Mouse (Mus musculus): Measurements from ENCODE around the gene Tgm3.

Gene Tgm3

DNA sequence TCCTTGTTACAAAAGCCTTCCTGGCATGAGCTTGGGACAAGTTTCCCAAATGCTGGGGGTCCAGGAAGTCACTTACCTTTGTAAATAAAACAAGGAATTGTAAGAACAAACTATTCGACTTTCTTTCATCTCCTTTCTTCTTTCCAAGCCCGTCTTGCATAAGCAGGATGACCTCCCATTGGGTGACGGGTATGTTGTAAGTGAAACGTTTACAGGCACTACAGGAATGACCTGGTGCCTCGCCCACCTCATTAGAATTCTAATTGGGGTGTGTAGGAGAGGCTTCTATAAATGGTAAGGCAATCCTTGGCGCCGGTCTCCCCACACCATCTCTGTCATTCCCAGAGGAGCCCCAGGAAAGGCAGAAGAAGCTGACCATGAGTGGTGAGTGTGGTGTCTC is at the start of gene Tgm3:
TSS of gene Tgm3 (plus strand) at position 324 of the 400 bp plus-strand sequence.
- DNase-seq (ENCODE audit: low read depth): no peak

DNA sequence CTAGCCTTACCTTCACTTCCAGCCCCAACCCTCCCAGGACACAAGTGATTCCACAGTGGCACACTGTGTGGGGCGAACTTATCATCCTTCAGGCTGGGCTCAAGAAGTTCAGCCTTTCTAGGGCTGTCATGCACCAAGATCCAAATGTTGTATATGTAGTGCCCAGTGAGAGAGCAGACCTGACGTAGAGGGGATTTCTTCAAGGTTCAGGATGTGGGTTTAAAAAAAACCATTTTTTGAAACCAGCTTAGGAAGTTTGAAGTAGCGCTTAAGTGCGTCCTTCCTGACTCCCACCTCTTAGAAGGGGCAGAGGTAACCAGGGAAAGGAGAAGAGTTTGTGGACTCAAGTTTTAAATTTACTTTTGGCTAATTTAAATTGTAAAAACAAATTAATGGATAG is 31.5 kb upstream of the Tgm3 start:
- no peak for DNase-seq (ENCODE audit: low read depth)

DNA sequence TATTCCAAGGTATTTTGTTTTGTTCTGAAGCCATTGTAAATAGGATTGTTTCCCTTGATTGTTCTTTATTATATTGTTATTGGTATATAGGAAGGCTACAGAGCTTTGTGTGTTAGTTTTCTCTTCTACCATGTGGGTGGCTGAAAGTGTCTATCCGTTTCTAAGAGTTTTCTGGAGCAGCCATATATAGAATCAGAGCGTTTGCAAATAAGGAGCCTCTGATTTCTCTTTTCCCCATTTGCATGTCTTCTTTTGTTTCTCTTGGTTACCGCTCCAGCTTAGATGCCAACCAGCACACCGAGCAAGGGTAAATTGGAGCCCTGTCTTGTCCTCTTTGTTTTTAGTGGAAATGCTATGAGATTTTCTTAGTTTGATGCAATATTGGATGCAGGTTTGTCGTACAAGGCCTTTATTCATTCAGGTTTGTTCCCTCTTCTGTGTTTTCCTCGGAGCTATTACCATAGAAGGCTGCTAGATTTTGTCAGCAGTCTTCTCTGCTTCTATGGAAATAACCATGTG is 24.6 kb upstream of the Tgm3 start:
- no peak for DNase-seq (ENCODE audit: low read depth)

DNA sequence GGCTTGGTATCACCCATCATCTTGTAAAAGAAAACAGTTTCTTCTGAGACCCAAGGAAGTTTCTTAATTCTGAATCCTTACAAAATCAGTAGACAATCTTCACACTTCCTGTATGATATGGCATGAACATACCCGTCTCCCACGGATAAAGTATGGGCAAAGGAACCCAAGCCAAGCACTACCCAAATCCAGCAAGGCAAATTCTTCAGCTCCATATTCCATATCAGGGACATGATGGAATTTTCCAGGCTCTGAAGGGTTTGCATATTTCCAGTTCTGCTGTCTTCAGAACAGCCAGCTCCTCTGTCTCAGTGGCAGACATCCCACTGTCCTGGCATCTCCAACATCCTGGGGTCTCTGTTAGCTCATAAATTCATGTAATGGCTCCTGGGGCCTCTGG is 22.5 kb upstream of the Tgm3 start:
- DNase-seq (ENCODE audit: low read depth): no peak

DNA sequence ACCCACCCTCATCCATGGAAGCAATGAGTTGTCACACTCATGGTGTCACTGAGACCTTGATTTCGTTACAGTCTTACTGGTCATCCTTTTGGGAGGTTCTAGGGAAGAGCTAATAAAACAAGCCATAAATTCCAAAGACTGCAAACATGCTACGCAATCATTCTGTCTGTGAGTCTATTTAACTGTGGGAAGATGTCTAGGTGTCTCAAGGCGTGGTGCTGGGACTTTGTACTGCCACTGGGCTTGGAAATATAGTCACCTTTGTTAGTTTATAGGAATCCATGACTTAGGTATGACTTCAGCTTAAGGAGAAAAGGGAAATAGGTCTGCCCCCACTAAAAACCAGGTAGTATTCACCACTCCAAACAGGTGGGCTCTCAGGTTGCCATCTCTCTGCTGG is 17.7 kb upstream of the Tgm3 start:
- DNase-seq (ENCODE audit: low read depth): no peak

DNA sequence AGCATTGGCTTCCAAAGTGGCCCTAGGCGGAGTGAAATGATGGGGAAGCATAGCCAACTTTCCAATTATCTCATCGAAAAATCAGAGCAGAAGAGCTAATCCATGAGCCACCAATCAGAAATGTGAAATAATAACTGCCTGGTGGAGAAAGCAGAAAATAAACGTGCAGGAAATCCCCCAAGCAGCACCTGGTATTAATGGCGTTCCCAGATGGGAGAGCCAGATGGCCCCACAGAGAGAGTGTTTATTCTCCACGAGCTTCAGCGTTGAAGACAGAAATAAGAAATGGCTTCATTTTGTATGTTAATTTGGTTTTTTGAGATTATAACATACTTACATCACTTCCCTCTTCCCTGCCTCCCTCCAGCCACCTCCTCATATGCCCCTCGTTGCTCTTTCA is 13.7 kb upstream of the Tgm3 start:
- no peak for DNase-seq (ENCODE audit: low read depth)

DNA sequence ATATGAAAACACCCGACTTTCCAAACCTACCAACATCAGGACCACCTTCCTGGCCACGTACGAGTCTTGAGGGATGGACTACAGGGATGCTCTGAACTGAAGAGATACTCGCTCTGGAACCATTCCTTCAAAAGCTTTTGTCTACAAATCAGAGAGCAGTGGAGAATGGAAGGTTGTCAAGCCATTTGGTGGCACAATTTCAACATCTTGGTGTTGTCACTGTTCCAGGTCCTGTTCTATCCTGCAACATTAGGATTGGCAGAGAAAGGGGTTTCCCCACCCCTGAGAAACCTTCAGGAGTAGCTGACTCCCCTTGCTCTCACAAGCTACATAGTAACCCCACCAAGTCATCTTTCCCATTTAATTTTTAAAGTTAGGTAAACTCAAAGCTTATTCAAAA is 12.9 kb upstream of the Tgm3 start:
- DNase-seq (ENCODE audit: low read depth): no peak

DNA sequence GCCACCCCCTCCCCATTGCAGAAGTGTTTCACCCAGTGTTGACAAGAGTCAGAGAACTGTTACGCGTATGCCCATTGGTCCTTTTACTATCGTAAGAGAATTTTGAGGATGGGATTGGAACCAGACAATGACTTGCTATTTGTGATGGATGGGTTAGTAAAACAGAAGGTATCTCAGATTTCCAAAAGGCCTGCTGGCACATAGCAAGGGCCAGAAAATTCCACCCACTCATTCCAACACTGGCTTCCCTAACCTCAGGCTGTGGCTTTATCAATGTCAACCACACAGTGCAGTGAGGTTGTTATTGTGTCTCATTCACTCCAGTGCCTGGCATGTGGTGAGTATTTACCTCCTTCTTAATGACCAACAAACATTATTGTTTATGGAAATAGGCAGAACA is 11.5 kb upstream of the Tgm3 start:
- DNase-seq (ENCODE audit: low read depth): no peak

DNA sequence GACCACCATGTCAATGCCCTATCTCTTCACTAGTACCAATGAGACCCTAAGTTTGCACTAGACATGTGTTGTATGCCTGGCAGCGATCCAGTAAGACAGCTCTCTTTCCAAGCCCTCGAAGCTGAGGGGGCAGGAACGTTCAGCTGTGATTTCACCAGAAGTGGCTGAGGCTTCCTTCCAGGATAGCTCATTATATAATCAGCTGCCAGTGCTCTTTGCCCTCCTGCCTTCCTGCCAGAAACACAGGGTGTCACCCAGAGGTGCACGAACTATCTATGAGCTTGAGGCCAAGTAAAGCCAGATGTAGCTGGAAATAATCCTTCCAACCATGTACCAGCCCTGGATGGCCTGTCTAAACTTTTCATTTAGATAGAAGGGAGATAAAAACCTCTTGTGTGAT is 8.1 kb upstream of the Tgm3 start:
- DNase-seq (ENCODE audit: low read depth): no peak

DNA sequence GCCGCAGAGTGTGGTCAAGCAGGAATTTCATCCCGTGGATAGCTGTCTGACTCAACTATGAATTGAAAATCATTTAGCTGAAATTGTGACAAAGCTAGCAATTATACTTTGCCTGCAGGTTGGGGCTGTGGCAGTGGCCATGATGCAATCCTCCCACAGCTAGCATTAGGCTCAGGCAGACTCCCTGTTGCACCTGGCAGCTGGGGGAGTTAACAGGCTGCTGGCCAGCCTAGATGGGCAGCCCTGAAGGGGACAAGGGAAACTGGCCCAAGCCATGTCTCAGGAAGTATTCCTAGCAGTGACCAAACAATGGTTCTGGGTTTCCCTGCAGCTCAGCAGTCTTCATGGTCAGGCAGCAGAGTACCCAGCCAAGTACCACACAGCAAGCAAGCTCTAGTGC is 2.8 kb upstream of the Tgm3 start:
- DNase-seq (ENCODE audit: low read depth): no peak

DNA sequence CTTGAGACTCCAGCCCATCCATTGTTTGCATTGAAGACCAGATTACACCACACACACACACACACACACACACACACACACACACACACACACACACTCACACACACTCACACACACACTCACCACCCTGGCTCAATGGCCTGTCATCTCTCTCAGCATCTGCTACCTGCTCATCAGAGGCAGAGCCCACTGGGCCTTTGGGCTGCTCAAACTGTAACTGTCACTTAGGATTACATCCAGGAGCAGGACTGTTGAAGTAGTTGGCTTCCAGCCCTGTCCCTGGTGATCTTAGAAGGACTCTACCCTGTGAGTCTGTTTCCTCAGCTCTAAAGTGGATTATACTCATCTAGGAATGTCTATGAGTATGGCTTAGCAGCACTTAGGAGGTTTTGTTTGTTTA is 1.5 kb downstream of the Tgm3 start:
- DNase-seq (ENCODE audit: low read depth): no peak

DNA sequence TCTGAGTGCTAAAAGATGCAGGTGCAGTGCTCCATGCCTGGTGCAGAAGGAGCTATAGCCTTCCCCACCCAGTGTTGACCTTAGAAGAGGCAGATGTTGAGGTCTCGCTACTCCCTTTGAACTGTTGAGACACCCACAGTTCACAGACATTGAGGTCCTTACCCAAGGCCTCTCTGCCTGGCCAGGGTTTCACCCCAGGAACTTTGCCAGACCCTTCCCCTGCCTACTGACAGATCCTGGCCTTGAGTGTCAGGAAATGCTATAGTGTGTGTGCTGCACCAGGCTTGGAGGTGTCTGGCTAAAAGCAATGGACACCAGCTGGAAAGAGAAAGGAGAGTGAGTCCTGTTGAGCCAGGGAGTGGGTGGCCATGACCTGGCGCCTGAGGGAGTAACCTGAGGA is 3.0 kb downstream of the Tgm3 start:
- DNase-seq (ENCODE audit: low read depth): no peak

DNA sequence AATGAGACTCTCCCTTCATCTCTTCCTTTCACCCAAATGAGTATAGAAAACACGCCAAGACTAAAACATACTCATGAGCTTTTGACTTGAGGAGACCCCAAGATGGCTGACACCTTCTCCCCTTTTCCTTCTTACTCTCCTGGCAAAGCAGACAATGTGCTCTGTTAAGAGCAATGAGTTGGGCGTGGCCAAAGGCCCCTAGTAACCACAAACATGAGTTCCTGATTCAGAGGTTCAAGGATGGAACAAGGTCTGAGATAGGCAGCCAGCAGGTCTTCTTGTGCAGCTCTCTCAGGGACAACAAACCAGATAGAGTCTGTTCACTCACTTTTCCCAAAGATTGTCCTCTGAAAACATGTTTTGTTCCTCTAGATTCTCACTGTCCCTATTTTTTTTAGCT is 5.9 kb downstream of the Tgm3 start:
- DNase-seq (ENCODE audit: low read depth): no peak

DNA sequence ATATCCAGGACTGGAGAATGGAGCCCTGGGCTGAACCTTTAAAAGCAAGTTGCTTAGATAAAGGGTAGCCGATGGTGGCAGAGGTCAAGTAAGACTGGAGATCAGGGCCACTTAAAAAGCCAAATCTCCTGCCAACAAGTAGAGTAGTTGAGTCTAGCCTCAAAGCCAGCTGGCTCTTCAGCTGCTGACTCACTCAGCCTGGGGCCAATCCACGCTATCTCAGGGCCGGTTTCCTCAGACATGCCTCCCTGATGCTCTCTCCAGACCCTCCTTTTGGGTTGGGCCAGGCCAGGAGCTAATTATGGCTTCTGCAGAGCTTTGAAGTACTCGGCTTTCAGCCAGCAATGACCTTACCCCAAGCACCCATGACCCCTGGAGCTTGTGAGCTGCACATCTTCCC is 15.7 kb downstream of the Tgm3 start:
- no peak for DNase-seq (ENCODE audit: low read depth)

DNA sequence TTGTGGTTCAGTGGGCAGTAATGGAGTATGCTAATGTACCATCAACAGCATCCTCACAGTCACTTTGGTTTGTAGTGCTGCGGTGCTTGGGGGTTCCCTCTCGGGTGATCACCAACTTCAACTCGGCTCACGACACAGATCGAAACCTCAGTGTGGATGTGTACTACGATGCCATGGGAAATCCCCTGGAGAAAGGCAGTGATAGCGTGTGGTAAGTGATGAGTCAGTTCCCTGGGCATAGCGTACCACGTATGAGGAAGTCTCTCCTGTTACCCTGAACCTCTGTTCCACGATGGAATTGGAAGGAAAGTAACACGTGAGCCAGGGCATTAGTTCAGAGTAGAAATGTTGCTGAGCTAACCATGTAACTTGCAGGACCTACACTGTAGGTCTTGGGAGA is 17.7 kb downstream of the Tgm3 start:
- no peak for DNase-seq (ENCODE audit: low read depth)

DNA sequence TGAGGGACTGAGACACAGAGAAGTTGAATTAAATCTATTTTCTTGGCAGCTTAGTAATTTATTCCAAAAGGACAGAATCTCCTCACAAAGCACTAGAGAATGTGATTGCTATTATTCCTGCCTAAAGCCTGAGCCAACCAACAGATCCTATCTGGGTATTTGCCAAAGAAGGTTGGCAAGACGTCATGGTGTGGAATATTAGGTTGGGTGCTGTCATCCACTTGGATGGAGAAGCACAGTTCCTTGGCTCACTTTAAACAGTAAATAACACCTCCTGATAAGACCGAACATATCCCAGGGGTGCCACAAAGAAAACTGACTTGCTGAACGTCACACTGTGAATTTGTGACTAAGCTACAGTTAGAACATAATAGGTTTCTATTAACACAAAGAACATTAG is 20.5 kb downstream of the Tgm3 start:
- DNase-seq (ENCODE audit: low read depth): no peak

DNA sequence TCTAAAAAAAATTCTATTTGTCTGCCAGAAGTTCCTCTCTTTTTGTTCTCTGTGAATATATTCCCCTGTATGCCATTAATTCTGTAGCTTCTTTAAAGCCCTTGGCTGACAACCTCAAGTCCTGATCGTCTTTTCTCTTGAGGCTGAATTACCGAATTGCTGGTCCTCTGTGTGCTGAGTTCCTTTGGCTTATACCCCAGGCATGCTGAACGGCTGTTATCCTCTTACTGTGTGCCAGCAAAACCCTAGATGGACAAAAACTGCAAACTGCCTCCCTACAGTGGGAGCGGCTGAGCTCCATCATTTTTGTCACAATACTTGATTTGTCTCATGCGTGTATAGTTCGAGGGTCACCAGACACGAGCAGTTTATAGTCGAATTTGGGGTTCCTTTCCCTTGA is 24.7 kb downstream of the Tgm3 start:
- no peak for DNase-seq (ENCODE audit: low read depth)

DNA sequence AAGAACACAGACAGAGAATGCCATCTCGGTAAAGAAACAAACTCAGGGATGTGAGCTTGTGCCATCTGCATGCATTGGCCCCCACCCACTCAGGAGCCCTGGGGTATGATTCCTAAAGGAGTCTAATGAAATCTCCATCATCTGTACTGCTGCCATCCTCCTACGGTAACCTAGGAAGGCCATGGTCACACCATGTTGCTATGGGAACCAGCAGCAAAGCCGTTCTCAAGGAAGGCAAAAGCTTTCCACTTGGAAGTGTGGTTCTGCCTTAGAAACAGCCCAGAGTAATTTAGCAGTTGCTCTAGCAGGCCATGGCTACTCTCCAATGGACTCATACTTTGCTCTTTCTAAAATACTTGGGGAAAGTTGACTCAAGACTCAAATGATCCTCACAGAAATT is 26.8 kb downstream of the Tgm3 start:
- no peak for DNase-seq (ENCODE audit: low read depth)

DNA sequence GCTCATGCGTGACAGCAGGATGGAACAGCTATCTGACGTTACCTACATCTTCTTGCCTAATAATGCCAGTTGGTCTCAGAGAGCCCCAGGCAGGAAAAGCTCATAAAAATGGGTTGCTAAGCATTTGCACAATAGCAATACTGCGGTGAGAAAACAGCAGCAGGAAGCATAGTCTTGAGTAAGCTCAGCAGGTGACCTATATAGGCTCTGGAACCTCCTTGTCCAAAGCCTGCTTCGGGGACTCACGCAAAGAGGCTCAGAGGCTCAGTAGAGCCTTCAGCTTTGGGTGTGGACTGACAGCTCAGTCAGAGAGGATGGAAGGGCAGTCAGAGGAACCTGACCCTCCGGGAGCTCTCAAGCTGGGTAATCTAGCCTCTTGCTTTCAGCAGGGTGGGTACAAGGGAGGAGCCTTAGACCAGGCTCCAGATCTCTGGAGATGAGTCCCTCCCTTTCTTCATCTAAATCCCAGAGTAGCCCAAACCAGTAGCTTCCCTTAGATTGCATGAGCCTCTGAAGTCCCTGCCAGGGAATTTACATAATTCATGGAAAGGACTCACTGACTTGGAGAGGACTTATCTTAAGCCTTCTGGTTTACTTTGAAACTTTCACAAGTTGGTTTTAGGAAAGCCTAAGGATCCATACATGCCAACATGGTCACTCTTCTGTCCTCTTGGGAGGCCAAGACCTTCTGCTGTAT is 28.2 kb downstream of the Tgm3 start:
- no peak for DNase-seq (ENCODE audit: low read depth)

DNA sequence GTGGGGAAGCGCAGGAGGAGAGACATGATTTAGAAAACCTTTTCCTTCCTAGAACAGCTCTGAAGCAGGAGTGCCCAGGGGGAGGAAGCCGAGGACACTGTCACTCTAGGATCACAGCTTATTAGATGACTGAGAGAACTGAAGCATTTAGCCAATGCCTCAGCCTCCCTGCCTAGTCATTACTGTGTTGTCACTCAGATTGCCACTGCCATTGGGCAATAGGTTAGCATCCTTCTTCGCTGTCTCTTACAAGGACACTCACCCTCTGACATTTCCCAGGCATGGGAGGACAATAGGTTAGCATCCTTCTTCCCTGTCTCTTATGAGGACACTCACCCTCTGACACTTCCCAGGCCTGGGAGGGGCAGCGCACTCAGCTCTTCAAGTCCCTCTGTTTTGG is 31.7 kb downstream of the Tgm3 start:
- DNase-seq (ENCODE audit: low read depth): no peak

DNA sequence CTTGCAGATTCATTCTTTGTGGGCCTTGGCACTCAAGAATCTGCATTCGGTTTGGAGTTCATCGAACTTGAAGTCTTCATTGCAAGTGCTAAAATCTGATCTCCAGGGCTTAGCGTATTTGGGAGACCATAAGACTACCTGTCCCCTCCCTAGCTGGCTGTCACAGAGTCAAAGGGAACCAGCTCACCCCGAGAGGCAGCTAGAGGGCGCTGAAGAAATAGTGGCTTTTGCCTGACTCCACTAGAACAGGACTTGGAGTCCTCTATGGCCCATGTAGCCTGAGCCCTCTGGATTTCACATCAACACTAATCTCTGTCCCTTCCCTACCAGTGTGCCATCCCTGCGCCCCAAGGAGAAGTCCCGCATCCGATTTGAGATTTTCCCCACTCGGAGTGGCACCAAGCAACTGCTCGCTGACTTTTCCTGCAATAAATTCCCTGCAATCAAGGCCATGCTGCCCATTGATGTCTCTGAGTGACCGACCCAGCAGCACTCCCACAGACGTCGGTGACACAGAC is 35.8 kb downstream of the Tgm3 start:
- no peak for DNase-seq (ENCODE audit: low read depth)

DNA sequence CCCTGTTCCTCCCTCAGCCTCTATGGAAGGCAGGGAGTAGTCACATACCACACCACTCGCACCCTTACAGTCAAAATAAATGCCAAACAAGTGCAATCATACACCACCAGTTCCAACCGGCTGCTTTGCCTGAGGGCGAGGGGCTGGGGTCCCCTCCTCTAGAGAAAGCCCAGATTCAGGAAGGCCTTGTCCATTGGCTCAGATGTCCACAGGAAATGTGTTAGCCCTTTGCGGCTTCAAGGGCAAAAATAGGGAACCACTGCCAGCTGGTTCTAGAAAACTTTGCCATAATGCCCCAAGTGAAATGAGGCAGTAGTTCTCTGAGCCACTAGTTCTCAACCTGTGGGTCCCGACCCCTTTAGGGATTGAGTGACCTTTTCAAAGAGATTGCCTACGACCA is 36.6 kb downstream of the Tgm3 start:
- no peak for DNase-seq (ENCODE audit: low read depth)

DNA sequence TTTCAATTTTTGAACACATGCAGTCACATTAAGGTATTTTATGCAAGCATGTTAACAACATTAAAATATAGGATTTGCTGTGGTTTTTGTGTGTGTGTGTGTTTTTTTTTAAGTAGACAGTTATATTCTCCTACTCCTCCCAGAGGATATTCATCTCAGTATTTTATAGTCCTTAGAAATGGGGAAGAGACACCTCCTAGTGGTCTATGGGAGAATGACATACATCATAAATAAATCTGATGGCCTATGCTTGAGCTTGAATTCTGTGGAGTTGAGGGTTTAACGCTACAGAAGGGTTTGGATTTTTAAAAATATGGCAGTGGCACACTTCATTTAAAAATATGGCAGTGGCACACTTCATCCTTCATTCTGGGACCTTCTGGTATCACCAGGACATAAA is 46.0 kb downstream of the Tgm3 start:
- DNase-seq (ENCODE audit: low read depth): peak; percentile 3

DNA sequence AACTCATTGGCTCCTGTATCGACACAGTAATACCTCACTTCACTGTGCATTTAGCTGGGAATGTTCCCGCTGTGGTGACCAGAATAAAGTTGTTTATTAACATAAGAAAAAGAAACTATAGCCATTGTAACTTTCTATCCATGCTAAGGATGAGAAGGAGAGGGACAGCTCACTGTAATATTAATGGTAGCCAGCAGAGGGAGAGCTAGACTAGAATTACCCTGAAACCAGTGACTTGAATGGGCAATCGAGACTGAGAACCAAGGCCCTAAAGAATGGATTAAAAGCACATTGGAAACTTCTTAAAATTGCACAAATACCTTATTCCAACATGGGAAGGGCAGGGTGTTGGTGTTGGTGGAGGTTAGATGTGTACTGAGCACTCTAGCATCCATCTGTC is 56.1 kb downstream of the Tgm3 start:
- peak; percentile 33 for DNase-seq (ENCODE audit: low read depth)
